In the genomic region with DNA sequence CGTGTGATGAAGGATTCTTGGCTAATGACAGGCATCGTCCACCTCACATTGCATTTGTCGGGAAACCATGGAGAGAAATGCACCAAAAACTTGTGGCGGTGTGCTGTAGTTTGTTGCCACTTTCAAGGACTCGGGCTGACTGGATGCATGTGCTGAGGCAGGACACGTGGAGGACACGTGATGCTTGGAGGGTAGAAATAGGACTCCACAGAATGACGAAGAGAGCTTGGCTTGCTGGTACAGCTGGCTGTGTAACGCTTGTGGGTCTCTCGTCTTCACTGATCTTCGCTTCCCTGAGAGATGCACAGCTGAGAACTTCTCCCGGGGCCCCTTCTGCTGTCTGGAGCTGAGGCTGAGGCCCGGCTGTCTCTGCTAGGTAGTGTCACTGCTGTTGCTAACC, we compare ENCODE assay signal across 11 mouse cellular contexts. TPM values are rescaled to one million over a fixed set of nuclear protein-coding genes. Genes with fewer than 3 reads are reported as not detected.
DNase-seq lines count a peak whose midpoint lies in the region; ATAC-seq and TF ChIP-seq lines count a peak whose summit lies in the region.
"Had no signal": no experiment of that assay in that cellular context is flagged by ENCODE, and none has a peak within 500 bp of the region (broad histone marks: within the 10 kb centered on the region; RNA-seq: fewer than 3 reads in every experiment).

No protein-coding gene starts in this region.

- no peak for TF ChIP-seq CTCF in layer of hippocampus, adult 2 months (conservative IDR thresholded peaks at IDR 0.05)
- TF ChIP-seq CTCF in intestine, postnatal 0 days (IDR thresholded peaks at IDR 0.05; ENCODE audit: low read depth): no peak

- no peak for ATAC-seq in forebrain, embryonic 15.5 days (replicated peaks)
- no peak for ATAC-seq in forebrain, embryonic 11.5 days (replicated peaks; ENCODE audit: low FRiP score)
- ATAC-seq in hindbrain, embryonic 13.5 days (ENCODE audit: low FRiP score): no peak
- no peak for ATAC-seq in intestine, postnatal 0 days
- no peak for ATAC-seq in intestine, embryonic 15.5 days

- H3K4me1 ChIP-seq in forebrain, embryonic 15.5 days: peaks cover 38% of the 10 kb centered on the region
- peaks cover 5% of the 10 kb centered on the region; the same call in 1 of the 2 replicates for H3K4me1 ChIP-seq in forebrain, embryonic 11.5 days (replicated peaks; ENCODE audit: control insufficient read depth, insufficient read depth, low read length)
- H3K4me1 ChIP-seq in hindbrain, embryonic 13.5 days (replicated peaks): peaks cover 60% of the 10 kb centered on the region
- no peaks in the 10 kb centered on the region for H3K4me1 ChIP-seq in intestine, postnatal 0 days (replicated peaks; ENCODE audit: control insufficient read depth, insufficient read depth, low read length)
- 0 out of 2 replicates have a peak, but pooled peaks cover 9% of the 10 kb centered on the region for H3K4me1 ChIP-seq in intestine, embryonic 15.5 days (replicated peaks)

- DNase-seq in forebrain, embryonic 11.5 days (ENCODE audit: low spot score): no peak
- peak; percentile 50 to 53 for DNase-seq in layer of hippocampus, adult 2 months (ENCODE audit: low spot score in 2 of 2)
- no peak for DNase-seq in layer of hippocampus, adult 9-10 months (ENCODE audit: low spot score)
- DNase-seq in right cerebral cortex, adult 2 months (ENCODE audit: low spot score in 2 of 2): peak; percentile 73 to 79
- DNase-seq: lung, embryonic 14.5 days; thymus, adult 18-20 months had no signal

- no peaks in the 10 kb centered on the region for H3K27me3 ChIP-seq in forebrain, embryonic 15.5 days
- no peaks in the 10 kb centered on the region for H3K27me3 ChIP-seq in forebrain, embryonic 11.5 days (ENCODE audit: control insufficient read depth, insufficient read depth, low read length)
- H3K27me3 ChIP-seq in hindbrain, embryonic 13.5 days: no peaks in the 10 kb centered on the region
- H3K27me3 ChIP-seq in intestine, postnatal 0 days (replicated peaks; ENCODE audit: control insufficient read depth, insufficient read depth, low read length): no peaks in the 10 kb centered on the region
- H3K27me3 ChIP-seq in intestine, embryonic 15.5 days (replicated peaks): no peaks in the 10 kb centered on the region

- H3K9me3 ChIP-seq in forebrain, embryonic 15.5 days: no peaks in the 10 kb centered on the region
- no peaks in the 10 kb centered on the region for H3K9me3 ChIP-seq in forebrain, embryonic 11.5 days (ENCODE audit: control insufficient read depth, low read length)
- H3K9me3 ChIP-seq in hindbrain, embryonic 13.5 days: no peaks in the 10 kb centered on the region
- no peaks in the 10 kb centered on the region for H3K9me3 ChIP-seq in intestine, postnatal 0 days (ENCODE audit: control insufficient read depth)
- no peaks in the 10 kb centered on the region for H3K9me3 ChIP-seq in intestine, embryonic 15.5 days

- no peak overlapping the region for H3K4me3 ChIP-seq in forebrain, embryonic 15.5 days
- H3K4me3 ChIP-seq in forebrain, embryonic 11.5 days (ENCODE audit: low read depth, low read length): no peak overlapping the region
- H3K4me3 ChIP-seq in layer of hippocampus, adult 2 months: no peak overlapping the region
- no peak overlapping the region for H3K4me3 ChIP-seq in hindbrain, embryonic 13.5 days
- H3K4me3 ChIP-seq in intestine, postnatal 0 days (ENCODE audit: low read depth, low read length): no peak overlapping the region
- no peak overlapping the region for H3K4me3 ChIP-seq in intestine, embryonic 15.5 days (replicated peaks)
- H3K4me3 ChIP-seq: heart, adult 2 months had no signal

- no peak overlapping the region for H3K4me2 ChIP-seq in forebrain, embryonic 15.5 days (replicated peaks)
- H3K4me2 ChIP-seq in forebrain, embryonic 11.5 days (ENCODE audit: low read depth, low read length, severe bottlenecking): no peak overlapping the region
- H3K4me2 ChIP-seq in hindbrain, embryonic 13.5 days: no peak overlapping the region
- H3K4me2 ChIP-seq in intestine, postnatal 0 days (replicated peaks; ENCODE audit: low read depth): no peak overlapping the region
- H3K4me2 ChIP-seq in intestine, embryonic 15.5 days (replicated peaks): no peak overlapping the region
- H3K4me2 ChIP-seq: lung, embryonic 14.5 days had no signal

- H3K9ac ChIP-seq in forebrain, embryonic 15.5 days (replicated peaks): no peak overlapping the region
- no peak overlapping the region for H3K9ac ChIP-seq in forebrain, embryonic 11.5 days (ENCODE audit: low read length)
- no peak overlapping the region for H3K9ac ChIP-seq in hindbrain, embryonic 13.5 days
- H3K9ac ChIP-seq in intestine, postnatal 0 days (ENCODE audit: low read depth, low read length): no peak overlapping the region
- no peak overlapping the region for H3K9ac ChIP-seq in intestine, embryonic 15.5 days
- H3K9ac ChIP-seq: lung, embryonic 14.5 days had no signal

- peaks cover 20% of the 10 kb centered on the region for H3K36me3 ChIP-seq in forebrain, embryonic 15.5 days
- peaks cover 3% of the 10 kb centered on the region; the same call in 1 of the 2 replicates for H3K36me3 ChIP-seq in forebrain, embryonic 11.5 days (ENCODE audit: control insufficient read depth, insufficient read depth, low read length)
- H3K36me3 ChIP-seq in hindbrain, embryonic 13.5 days: peaks cover 29% of the 10 kb centered on the region
- peaks cover 20% of the 10 kb centered on the region for H3K36me3 ChIP-seq in intestine, postnatal 0 days (ENCODE audit: control insufficient read depth, insufficient read depth)
- H3K36me3 ChIP-seq in intestine, embryonic 15.5 days: 0 out of 2 replicates have a peak, but pooled peaks cover 3% of the 10 kb centered on the region

- 0 out of 2 replicates have a peak overlapping the region, but pooled peaks have one; percentile 8 for H3K27ac ChIP-seq in forebrain, embryonic 15.5 days (replicated peaks)
- H3K27ac ChIP-seq in forebrain, embryonic 11.5 days (ENCODE audit: low read depth, low read length): no peak overlapping the region
- H3K27ac ChIP-seq in layer of hippocampus, adult 2 months: peak overlapping the region; percentile 81
- peak overlapping the region; percentile 68; the same call in 1 of the 2 replicates for H3K27ac ChIP-seq in hindbrain, embryonic 13.5 days
- no peak overlapping the region for H3K27ac ChIP-seq in intestine, postnatal 0 days (ENCODE audit: low read depth, low read length)
- no peak overlapping the region for H3K27ac ChIP-seq in intestine, embryonic 15.5 days

- WGBS in forebrain, embryonic 15.5 days: 74% methylated on average over 13 of the region's 13 CpGs
- WGBS in forebrain, embryonic 11.5 days: 82% methylated on average over 13 of the region's 13 CpGs
- WGBS in hindbrain, embryonic 13.5 days: 69% methylated on average over 13 of the region's 13 CpGs
- 74% methylated on average over 13 of the region's 13 CpGs for WGBS in intestine, postnatal 0 days
- WGBS in intestine, embryonic 15.5 days: 69% methylated on average over 13 of the region's 13 CpGs

RNA-seq across cellular contexts. Expression of a gene that starts 47.9 kb away (rescaled TPM):
- 20.3 and 25.2 TPM in 2 replicates for polyA plus RNA-seq in forebrain, embryonic 15.5 days (2015; fragmentation: Nextera tagmentation; extraction: Ambion mirVana)
- 37.0 and 40.5 TPM in 2 replicates for polyA plus RNA-seq in forebrain, embryonic 11.5 days (2014; fragmentation: Nextera tagmentation; extraction: Ambion mirVana)
- total RNA-seq in layer of hippocampus, adult 2 months (2021): 10 to 100 TPM; 45.9 to 53.2 TPM
- polyA plus RNA-seq in hindbrain, embryonic 13.5 days (2015; fragmentation: Nextera tagmentation; extraction: Ambion mirVana): 40.0 and 41.1 TPM in 2 replicates
- polyA plus RNA-seq in intestine, postnatal 0 days (2015; fragmentation: Nextera tagmentation; extraction: Ambion mirVana): 4.9 and 6.0 TPM in 2 replicates
- 7.4 TPM in 2 replicates for polyA plus RNA-seq in intestine, embryonic 15.5 days (2015; fragmentation: Nextera tagmentation; extraction: Ambion mirVana)

Comparison
In these comparisons a context has a peak if more than half of its experiments do, and no peak if none do; other contexts are left out.
1. H3K27ac ChIP-seq: peak in forebrain, embryonic 15.5 days (single experiment), layer of hippocampus, adult 2 months (single experiment) and hindbrain, embryonic 13.5 days (single experiment); none in forebrain, embryonic 11.5 days (single experiment), intestine, postnatal 0 days (single experiment) and intestine, embryonic 15.5 days (single experiment).
2. DNase-seq: peak in layer of hippocampus, adult 2 months (2 of 2) and right cerebral cortex, adult 2 months (2 of 2); none in forebrain, embryonic 11.5 days (single experiment) and layer of hippocampus, adult 9-10 months (single experiment).